Mouse (Mus musculus) E14TG2a.4 (cell line): ENCODE measurements around the gene Osbpl8.

Experiments used
- CTCF ChIP-seq: conservative IDR thresholded peaks from 2 replicates; pipeline ENCODE4 v1.5.1; 2014; ENCODE audit warnings: low read length
- NANOG ChIP-seq: IDR thresholded peaks from 2 replicates; pipeline ENCODE4 v1.6.1; 2014; ENCODE audit warnings: borderline replicate concordance, low read length, mixed read lengths
- POU5F1 ChIP-seq: IDR thresholded peaks from 2 replicates; pipeline ENCODE4 v1.6.1; 2014; ENCODE audit warnings: low read length, borderline replicate concordance

GRCm38 (mm10) chr10:111335517-111336352, 171.2 kb downstream of the Osbpl8 start:
- no peak for TF ChIP-seq NANOG
- TF ChIP-seq CTCF, result no peak
- no peak for TF ChIP-seq POU5F1
